Mouse (Mus musculus) testis, adult 2 months (tissue): ENCODE measurements at regions not wholly inside any gene's neighbourhood (a gene's known extent, or its start where the extent isn't known, plus 50 kb on each side); places are given as distances from the start of the nearest gene placed in this dataset.

Source experiments
- CTCF ChIP-seq: fragments of 200-500 bp; IDR thresholded peaks from 2 replicates; pipeline ENCODE4 v1.5.1; 2012; ENCODE audit warnings: low read depth, mild to moderate bottlenecking, inconsistent platforms, low read length, moderate library complexity; ENCODE audit not compliant: control insufficient read depth, insufficient read depth, insufficient replicate concordance
- POLR2A ChIP-seq: fragments of 200-500 bp; IDR thresholded peaks from 2 replicates; pipeline ENCODE4 v1.6.1; 2012; ENCODE audit warnings: low read depth, mild to moderate bottlenecking, inconsistent platforms, low read length, moderate library complexity; ENCODE audit not compliant: control insufficient read depth

DNA sequence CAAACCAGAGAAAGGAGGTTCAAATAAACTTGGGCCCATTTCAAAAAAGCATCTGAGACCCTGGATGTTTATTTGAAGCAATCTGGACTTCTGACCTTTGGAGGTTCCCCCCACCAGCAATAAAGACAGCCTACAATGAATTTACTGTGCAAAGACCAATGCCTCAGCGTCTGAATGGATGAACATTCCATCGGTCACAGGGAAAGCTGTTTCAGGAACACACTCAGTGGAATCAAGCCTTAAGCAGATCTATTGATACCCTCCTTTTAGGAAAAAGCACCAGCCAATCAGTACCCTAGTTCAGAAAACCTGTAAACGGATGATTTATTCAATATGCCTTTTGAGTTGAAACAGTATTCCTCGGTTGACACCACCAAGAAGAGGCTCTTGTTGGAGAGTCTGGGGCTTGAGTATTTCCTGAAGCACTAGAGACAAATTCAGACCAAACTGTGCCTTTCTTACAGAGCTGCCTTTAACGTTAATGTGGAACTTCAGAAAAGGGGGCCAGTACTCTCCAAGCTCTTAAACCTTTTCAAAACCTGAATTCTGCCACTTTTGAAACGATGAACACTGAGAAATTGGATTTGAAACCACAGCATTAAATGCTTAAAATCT is 148.1 kb downstream of the Alx1 start:
- TF ChIP-seq POLR2A (no peak), CTCF (no peak)
